Mouse (Mus musculus) cerebellum, postnatal 10 days (tissue): ENCODE data around the gene Foxn3.
A peak's percentile ranks its signal among the peaks of the same experiment; 100 is the strongest.

ENCODE experiments used
- DNase-seq, 2 experiments: peaks; one replicate each; pipeline ENCODE4 v3.0.0; 2021; ENCODE audit warnings: mixed read lengths in 2 of 2

The Foxn3 gene

DNA sequence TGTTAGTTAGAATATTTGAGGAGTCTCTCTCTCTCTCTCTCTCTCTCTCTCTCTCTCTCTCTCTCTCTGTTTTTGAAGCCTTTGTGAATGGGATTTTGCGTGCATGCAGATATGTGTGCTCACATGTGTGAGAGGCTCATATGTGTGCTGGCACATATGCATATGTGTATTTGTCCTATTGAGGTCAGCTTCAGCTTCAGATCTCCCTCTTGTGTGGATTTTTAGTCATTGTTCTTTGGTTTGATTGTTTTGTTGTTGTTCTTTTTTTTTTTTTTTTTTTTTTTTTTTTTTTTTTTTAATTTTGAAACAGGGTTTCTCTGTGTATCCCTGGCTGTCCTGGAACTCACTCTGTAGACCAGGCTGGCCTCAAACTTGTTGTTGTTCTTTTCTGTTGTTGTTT, 100.5 kb downstream of the Foxn3 start:
- DNase-seq = no peak

DNA sequence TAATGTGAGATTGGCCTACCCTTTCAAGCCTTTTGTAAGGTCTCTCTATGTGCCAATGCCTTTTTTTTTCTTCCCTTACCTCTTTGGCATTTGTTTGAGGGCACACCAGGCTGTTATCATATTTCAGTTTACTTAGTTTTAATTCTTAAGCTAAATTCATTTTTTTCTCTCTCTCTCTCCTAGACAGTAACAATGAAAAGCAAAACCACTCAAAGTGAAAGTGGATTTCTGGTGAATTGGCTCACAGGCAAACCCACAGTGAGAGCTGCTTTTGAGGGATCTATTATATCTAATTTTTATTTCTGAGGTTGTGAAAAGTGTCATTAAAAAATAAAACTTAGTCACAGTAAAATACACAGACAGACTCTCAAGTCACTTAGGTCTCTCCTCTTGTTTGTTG, 101.1 kb downstream of the Foxn3 start:
- DNase-seq = no peak

DNA sequence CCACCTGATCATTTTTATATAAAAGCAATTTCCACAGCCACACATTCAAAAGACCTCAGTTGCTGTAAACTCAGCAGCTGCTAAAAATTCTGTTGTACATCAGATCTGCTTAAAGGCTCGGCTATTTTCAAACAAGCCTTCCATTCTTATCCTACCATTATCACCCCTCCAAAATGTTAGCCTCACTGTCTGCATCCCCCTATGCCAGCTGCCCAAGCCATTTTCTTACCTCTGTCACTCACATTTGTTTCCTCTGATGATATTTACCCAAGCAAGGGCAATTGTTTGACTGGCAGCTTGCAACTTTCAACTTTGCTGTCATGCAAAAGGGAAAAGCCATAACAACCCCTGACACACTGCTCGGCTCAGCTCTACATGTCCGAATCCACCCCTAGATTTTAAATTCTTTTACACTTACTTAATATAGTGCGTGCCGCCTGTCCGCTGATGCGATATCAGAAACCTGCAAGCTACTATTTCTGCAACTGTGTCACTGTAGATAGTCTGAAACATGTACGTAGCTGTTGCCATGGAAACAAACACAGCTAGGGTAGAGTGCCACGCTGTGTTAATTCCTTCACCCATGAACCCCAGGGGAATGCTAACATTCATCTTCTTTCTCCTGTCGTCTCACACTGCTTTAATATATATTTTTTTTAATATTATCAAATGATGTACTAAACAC, 105.7 kb downstream of the Foxn3 start:
- DNase-seq = no peak

DNA sequence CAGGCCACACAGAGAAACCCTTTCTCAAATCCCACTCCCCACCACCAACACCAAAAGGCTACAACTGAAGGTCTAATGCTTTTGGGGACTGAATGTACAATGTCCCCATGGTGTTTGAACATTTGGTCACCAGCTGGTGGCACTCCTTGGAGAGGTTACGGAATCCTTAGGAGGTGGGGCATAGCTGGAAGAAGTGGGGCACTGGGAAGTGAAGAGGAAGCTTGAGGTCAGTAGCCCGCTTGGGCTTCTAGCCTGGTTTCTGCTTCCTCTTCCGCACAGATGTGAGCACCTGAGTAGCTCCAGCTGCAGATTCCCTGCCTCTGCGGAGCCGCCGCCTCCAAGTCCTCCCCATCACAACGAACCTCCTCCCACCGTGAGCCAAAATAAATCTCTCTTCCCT, 107.8 kb downstream of the Foxn3 start:
- no peak for DNase-seq

DNA sequence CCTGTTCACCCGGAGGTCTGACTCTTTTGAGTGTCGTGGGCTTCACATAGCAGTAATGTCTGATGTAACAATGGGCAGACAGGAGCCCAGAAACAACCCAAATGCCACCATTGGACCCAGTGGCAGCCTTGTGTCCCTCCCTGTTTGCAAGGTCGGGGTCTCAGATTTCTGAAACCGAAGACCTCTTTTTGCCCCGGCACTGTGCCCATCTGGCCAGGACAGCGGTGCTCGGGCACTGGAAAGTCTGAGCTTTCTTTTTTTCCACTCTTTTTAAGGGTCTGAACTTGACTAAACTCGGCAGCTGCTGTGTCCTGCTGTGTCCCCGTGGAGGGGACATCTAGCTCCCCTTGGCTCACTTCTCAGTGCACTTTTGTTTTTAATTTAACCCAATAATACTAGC, 109.0 kb downstream of the Foxn3 start:
- DNase-seq = peak in 1 of 2 experiments; percentile 25

DNA sequence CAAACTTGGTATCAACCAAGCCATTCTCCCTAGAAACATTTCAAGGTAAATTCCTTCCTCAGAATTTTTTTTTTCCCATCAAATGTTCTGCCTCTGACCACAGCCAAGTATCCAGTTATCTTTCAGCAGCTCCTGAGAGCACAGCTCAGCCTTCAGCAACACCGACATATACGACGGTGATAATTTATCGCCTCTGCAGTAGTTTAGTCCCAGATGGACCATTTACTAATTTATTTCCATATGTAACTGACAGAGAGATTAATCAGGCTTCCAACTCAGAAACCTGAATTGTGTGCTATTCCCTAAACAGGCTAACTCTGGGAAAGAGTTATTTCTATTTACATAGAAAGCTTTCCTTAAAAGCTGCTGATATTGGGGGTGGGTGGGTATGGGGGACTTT, 109.6 kb downstream of the Foxn3 start:
- DNase-seq = no peak

DNA sequence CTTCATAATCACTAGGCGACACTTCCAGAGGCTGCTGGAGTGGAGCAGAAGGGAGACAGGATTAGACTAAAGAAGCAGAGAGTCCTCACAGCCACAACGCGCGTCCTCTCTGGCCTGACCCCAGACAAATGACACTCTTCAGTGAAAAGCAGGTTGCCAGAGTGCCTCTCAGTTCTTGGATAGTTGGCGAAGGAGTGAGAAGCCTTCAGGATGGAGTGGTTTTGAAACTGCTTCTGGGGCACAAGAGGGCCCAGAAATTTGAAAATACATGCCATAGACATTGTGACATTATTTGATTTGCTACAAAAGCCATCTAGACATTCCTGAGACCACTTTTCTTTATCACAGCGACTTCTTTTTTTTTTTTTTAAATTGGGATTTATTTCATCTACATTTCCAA, 113.3 kb downstream of the Foxn3 start:
- no peak for DNase-seq

DNA sequence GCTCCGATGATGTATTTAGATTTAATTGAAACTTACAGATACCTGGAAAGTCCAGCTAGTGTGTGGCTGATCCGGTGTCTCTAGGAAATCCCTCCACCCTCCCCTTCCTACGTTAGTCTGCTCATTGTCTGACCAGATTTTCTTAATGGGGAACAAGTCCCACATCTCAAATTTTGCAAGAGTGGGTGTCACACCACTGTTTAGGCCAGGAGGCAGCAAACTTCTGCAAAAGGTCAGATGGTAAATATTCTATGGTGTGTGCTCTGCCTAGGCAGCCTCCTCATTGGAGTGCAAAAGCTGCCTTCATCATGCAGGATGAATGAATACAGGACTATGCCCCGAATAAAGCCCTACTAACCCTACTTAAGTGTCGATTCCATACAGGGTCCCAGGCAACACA, 115.6 kb downstream of the Foxn3 start:
- no peak for DNase-seq

DNA sequence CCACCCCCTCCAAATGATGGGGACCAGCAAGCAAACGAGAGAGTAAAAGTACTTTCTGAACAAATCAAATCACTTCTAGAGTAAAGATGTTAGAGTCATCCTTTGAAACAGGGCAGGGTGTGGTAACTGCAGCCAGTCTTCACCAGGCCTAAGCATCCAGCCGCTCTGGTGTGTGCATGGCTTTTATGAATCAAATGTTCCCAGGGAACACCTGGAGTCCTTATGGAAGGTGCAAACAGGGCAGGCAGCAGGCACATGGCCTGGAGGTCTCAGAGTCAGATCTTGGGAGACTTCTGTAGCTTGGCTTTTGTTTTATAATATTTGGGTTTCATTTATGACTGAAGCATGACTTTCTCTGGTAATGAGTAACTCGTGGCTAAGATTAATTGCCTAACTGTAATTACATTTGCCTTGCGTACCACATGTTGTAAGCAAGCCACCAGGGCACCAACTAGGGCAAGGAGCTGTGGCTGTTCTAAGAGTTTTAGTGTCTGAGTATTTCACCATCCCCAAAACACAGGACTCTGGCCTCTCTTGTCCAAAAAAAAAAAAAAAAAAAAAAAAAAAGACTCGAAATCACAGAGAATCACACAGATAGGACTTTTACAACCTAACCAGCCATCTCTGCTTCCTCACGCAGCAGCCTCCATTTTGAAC, 118.2 kb downstream of the Foxn3 start:
- DNase-seq = no peak

DNA sequence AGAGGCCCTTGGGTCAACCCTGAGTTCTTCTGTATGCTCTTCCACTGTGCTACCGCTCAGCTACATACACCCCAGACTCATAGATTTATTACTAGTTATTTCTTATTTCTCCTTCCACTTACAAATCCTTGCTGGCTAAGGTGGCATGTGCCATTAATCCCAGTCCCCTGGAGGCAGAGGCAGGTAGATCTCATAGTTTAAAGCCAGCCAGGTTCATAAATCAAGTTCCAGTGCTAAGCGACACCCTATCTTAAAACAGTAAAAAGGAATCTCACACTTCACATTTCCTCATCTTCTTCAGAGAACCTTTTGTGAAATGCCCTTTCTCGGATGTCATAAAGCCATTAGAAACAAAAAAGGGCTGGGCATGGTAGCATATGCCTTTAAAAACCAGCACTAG, 120.6 kb downstream of the Foxn3 start:
- DNase-seq = no peak

DNA sequence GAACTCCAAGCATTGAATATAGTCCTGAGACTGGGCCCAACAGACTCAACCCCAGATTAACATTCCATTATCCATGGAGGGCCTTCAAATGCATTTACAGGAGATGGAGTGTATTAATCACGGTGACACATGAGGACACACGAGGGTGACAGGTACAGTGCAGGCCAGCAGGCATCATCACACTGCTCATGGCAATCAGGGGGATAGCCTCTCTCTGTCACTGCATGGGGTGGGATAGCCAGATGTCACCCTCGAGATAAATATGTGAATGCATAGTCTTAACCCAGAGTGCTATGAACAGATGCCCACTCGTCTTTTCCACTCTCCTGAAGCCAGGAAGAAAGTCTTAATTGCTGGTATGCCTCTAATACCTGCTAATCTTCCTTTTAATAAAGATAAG, 122.4 kb downstream of the Foxn3 start:
- peak; percentile 51 to 55 for DNase-seq

DNA sequence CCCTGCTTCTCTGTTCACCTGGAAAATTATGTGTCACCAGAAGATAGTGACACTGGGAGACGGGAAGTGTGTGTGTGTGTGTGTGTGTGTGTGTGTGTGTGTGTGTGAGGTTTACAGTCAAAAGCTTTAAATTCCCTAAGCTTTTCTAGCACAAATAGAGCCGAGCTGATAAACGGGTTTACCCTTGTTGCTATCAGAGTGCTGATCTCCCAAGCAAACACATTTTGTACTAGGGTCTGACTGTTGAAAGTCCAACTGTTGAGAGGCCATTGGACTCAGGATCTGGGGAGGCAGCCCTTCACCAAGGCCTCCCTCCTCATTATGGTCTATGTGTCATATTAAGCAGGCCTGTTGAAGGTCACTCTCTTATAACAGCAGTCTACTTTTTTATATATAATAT, 123.4 kb downstream of the Foxn3 start:
- DNase-seq = no peak

DNA sequence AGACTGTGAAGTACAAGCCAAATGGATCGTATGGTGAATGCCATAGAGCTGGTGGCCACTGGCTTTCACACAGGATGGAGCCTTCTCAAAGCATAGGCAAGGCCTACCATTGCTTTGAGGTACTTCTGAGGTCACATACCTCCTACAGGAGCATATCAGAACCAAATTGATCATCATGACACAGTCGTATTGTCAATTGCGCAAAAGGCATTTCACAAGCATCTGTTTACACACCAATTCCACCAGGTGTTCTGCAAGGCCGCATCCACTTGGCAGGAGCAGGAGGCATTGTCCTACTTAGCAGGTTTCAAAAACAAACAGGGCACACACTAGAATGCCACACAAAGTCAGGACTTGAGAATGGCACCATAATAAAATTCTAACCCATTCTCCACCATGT, 128.2 kb downstream of the Foxn3 start:
- DNase-seq = no peak

DNA sequence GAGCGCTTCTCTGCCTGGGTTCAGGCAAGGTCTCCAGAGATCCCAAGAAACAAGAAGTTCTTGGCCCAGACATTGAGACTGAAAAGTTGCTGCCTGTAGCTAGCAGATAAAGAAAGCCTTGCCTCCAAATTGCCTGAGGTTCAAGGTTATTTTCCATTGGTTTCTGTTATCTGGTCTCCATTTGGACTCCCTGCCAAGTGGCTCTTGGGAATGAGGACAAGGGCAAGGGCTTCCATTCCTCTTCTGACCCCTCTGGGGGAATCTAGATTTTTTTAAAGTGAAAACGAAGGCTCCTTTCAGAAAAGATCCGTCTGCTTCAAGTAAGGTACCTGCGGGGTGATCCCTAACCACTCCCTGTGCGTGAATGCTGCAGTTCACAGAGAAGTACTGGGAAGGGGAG, 130.0 kb downstream of the Foxn3 start:
- no peak for DNase-seq

DNA sequence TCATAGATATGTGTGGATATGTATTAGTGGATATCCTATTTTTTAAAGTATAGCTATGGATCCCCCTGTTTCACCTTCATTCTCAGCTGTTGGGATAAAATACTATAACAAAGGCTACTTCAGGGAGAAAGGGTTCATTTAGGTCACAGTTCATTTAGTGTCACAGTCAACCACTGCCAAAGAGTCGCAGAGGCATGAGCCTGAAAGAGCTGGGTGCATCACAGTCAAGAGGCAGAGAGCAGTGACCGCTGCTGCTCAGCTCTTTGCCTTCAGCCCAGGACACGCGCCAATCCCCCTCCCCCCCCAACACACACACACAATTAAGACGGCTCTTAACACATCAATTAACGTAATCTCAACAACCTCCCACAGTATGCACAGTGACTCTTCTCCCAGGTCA, 131.8 kb downstream of the Foxn3 start:
- no peak for DNase-seq

DNA sequence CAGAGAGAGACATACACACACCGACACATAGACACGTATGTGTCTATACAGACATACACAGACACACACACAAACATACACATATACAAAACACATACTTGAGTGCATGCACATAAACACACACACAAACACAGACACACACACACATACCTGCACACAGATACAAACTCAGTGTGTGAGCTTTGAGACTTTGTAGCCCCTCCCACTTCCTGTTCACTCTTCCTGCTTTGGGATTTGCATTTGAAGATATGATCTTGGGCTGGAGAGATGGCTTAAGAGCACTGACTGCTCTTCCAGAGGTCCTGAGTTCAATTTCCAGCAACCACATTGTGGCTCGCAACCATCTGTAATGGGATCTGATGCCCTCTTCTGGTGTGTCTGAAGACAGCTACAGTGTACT, 132.4 kb downstream of the Foxn3 start:
- no peak for DNase-seq

DNA sequence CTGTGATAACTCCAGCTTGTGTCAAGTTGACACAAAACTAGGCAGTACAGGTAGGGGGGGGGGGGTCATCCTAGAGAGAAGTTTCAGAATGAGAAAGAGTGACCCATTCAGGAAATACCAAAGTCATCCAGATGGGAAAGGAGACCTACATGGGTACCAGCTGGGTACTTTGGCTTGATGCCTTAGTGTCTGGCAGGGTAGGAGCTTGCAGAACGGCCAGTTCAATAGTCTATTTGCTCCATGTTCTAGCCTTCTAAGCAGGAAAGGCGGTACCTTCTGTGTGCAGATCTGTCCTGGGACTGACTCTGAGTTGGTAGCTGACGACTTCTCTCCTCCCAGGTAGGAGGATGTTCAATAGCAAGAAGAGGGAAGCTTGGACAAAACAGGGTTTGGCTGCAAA, 134.3 kb downstream of the Foxn3 start:
- DNase-seq = peak; percentile 78 to 87

DNA sequence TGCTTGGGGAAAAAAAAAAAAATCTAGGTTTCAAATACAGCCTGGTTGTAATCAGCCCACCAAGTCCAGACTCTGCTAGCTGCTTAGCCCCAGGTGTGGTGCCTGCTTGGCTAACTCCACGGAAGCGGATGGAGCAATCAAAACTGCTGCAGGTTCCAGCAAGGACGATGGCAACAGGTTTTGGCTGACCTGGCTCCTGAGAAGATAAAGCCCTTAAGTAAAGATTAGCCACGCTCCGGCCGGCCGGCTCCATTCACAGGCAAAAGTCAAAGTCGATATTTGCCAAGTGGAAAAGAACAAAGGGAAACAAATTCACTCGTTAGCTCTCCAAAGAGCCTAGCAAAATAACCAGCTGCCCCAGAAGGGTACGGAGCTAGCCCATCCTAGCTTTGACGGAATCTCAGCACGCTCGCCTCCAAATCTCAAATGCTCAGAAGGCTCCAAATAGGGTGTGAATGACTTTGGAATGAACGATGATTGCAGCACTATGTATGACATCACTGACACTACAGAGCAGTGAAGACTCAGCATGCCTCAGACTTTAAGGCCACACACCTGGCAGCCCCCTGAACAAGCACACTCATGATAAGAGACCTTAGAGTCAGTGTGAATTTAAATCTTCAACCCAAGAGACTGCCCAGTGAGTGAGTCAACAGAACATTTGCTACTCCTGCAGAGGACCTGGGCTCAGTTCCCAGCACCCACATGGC, 137.0 kb downstream of the Foxn3 start:
- no peak for DNase-seq

DNA sequence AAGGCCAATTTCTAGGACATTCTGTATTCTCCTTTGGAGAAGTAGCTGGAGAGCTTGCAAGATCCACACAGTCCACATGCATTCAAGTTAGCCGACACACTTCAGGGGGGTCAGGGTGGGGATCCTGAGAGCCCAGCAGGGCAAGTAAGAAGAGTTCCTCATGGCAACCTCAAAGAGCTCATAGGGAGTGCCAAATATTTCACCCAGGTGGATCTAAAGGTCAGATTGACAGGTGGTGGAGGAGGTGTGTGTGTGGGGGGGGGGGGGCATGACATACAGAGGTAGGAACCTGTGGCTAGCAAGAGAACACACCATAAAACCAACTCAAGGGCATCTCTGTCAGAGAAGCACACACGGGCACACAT, 144.0 kb downstream of the Foxn3 start:
- no peak for DNase-seq

DNA sequence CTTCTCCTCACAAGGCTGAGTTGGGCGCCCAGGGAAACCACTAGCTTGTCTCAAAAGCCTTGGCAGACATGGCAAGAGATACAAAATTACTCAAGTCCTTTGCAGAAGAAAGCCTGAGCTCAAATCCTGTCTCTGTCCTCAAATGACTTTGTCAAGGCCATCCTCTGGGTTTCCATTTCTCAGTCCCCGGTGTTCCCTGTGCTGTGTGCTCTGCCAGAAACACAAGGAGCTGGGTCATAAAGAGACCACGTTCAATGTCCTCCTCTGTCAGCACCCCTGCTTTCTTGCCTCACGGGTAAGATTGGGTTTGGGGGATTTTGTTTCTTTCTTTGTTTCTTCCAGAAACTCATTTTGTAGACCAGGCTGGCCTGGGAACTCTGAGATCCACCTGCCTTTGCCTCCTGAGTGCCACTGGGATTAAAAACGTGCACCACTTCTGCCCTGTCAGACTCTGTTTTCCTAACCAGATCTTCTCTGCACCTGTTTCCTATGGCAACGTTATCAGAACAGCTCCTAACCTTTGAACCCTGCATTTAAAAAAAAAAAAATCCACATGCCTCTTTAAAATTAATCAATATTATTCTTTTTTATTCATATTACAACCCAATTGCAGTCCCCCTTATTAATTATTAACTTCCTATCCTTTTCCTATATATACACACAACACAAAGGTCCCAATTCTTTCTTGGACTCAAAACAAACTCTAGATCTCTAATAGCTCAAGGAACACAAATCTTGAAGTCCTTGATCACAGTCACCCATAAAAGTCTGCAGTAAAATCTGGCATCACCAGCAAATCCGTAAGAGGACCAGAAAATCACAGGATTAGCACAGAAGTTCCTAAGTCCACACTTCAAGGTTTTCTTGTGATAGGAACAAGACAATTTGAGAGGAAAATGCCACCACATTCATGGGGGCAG, 144.6 kb downstream of the Foxn3 start:
- DNase-seq = no peak

DNA sequence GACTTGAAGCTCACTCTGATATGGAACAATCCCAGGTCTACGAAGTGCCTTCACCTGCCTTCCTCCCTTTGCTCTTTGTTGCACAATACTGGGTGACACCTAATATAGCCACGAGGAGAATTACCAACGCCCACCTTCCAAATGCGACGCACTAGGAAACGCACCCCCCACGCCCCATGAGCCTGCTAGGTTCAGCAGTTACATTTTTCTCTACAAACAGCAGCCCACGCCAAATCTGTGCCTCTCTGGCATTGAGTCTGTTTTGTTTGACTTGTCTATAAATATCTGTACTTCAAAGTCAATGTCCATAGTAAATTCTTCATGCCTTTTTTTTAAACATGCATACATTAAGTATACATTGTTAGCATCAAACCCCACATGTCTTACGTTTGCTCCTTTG, 145.5 kb downstream of the Foxn3 start:
- DNase-seq = no peak

DNA sequence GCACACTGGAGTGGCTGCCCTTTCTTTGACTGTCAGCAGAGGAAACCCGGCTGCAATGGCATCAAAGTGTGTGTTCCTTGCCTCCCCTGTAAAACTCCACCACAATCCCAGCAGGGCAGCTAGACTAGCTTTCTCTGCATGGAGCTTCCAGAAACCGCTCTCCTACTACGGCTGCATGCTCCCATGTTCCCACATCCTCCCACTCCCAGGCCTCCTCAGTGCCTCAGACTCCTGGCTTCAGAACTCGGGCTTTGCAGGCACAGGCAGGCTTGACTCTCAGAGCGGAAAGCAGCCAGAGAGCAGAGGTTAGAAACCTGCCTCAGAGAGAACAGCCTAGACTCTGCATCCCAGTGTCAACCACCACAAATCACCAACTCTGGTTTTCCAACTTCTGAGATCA, 147.8 kb downstream of the Foxn3 start:
- DNase-seq = no peak

DNA sequence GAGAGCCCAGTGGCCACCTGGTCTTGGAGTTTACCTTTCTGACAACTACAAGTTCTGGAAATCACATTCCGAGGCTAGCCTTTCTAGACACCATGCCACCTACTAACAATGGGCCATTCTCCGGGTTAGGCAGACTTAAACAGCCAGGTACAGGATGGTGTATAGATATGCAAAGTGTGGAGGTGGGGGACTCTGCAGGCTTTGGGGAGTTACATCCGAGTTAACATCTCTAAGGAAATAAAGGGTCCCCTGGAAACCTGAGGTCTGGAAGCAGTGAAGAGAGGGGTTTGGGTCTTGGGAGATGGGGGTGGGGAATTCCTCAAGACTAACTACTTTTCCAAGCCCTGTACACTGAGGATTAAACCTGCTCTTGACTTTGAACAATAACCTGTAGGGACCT, 150.9 kb downstream of the Foxn3 start:
- no peak for DNase-seq
